Mouse (Mus musculus) MEL-GATA-1-ER (cell line): ENCODE data around the gene Mark4.

Source experiments
- DNase-seq: peaks from one replicate; pipeline ENCODE4 v3.0.0-alpha.2; 2012; ENCODE audit warnings: low read depth; ENCODE audit errors: extremely low read depth

Mark4 gene

DNA sequence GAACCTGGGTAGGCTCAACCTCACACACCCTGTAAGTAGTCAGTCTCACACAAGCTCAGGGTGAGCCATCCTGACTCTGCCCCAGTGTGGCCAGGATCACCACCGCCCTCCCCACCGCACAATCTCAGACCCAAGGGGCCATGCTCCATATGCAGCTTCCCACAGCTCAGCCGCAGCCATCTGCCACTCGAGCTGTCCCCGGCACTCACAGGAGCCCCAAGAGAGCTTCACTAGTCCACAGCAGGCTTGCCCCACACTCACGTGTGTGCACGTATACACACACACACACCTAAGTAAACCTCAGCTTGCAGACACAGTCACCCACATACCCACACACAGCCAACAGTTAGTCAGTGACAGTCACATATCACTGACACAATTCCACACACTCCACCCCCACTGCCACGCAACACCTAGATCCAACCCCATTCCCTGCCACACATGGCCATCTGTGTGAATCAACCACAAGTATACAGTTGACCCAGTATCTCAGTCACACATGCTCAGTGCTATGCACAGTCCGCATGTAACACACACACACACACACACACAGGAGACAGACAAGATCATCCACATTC, 56.0 kb downstream of the Mark4 start:
- DNase-seq: no peak

DNA sequence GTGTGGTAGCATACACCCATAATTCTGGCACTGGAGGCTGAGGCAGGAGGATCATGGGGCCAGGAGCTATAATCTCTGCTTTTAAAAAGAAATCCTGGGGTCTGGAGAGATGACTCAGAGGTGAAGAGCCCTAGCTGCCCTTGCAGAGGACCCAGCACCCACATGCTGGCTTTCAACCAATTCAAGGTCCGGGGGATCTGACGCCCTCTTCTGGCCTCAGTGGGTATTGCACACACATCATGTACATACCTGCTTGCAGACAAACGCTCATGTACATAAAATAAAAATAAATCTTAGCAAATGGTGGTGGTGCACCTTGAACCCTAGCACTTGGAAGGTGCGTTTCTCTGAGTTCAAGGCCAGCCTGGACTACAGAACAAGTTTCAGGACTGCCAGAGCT, 57.7 kb downstream of the Mark4 start:
- no peak for DNase-seq

DNA sequence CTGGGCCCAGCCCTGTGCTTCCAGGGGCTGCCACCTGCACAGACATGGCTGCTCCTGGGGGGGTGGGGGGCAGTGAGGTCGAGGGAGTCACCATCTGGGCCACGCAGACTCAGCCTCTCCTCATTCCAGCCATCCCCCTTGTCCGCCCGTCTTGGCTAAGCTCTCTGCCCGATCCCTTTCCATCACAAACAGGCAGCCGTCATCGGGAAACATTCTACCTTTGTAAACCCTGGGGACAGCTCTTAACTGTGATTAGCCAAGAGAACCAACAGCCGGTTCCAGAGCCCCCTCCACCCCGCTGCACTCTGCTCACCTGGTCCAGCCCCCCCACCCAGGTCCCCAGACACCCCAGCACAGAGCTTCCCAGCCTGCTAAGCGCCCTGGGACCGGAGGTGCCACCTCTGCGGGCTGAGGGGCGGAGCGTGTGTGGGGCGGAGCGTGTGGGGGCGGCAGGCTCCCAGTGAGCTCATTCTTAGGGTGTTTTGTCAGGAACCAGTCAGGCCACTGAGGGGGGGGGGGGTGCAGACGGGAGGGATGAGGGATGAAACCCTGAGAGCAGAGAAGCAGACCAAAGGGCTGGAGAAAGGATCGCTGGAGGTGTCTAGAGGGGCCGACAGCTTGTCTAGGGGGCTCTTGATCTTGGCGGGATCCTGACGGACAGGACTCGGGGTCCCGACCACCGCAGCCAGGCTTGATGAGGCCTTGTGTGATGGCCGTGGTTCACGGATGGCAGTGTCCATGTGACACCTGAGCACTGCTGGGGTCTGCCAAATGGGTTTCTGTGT, 58.9 kb downstream of the Mark4 start:
- DNase-seq: no peak

DNA sequence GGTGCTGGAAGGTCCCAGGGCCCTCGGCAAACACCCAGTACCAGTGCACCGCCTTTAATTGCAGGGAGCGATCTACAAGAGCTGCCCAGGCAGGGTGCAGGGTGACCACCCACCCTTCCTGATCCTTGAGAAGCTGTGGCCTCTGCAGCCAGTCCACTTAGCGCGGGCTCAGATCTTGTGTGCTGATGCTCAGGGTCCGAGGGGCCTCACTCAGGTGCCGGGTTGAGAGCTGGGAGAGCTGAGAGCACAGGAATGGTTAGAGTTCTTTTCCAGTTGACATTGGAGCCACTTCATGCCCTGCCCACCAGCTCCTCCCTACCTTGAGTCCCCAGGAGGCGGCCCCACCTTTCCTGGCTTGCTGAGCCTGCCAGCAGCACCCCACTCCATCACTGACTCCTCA, 64.1 kb downstream of the Mark4 start:
- no peak for DNase-seq

DNA sequence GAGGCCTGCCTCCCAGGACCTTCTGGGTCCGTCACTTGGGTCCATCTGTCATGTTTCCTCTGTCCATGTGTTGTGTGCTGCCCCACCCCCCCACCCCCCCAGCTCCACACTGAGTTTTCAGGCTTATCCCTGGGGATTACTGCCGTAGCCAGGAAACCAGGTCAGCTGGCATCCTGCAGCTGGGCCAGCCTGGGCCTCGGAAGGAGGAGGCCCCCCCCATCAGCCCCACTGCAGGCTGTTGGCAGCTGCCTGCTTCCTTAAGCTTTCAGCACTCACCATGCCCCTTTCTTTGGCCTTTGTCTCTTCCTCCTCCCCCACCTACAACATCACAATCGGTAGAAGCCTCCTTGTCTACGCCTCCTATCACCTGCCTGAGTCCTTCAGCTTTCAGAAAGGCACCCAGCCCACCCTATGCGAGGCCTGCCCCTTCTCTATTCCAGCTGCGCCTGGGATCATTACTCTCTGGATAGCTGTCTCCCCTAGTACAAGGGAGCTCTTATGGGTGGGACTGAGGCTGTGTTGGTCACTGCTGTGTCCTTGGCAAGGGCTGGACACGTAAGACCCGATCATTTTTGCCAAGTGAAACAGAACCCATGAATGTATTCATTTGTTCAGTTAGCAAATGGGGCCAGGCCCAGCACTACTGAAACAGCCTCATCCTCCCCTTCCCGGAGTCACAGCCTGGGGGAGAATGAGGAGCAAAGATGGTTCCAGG, 69.8 kb downstream of the Mark4 start:
- DNase-seq: no peak

DNA sequence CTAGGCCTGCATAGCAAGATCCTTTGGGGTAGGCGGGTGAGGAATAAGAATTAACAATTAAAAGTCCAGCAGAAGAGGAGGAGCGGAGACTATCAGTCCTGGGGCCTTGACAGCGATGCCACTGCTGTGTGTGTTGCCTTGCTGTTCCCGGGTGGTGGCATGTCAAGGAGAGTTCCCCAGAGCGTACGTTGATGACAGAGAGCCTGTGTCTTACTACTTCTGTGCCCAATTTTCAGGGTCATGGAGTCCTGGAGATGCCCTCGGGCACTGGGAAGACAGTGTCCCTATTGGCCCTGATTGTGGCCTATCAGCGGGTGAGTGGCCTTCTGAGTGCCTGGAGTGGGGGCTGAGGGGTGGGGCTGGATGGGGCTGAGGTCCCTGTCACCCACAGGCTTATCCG, 74.9 kb downstream of the Mark4 start:
- no peak for DNase-seq

DNA sequence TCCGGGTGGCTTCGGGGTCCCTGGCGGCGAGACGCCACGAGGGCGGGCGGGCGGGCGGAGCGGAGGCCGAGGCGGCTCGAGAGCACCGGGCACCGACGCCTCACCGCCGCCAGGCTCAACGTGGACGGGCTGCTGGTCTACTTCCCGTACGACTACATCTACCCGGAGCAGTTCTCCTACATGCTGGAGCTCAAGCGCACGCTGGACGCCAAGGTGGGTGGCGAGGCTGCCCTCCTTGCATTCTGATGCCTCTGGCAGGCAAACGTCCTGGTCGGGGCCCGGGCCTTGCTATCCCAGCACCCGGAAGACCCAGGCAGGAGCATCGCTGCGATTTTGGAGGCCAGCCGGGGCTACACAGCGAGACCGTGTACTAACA, 76.5 kb downstream of the Mark4 start:
- DNase-seq: no peak

DNA sequence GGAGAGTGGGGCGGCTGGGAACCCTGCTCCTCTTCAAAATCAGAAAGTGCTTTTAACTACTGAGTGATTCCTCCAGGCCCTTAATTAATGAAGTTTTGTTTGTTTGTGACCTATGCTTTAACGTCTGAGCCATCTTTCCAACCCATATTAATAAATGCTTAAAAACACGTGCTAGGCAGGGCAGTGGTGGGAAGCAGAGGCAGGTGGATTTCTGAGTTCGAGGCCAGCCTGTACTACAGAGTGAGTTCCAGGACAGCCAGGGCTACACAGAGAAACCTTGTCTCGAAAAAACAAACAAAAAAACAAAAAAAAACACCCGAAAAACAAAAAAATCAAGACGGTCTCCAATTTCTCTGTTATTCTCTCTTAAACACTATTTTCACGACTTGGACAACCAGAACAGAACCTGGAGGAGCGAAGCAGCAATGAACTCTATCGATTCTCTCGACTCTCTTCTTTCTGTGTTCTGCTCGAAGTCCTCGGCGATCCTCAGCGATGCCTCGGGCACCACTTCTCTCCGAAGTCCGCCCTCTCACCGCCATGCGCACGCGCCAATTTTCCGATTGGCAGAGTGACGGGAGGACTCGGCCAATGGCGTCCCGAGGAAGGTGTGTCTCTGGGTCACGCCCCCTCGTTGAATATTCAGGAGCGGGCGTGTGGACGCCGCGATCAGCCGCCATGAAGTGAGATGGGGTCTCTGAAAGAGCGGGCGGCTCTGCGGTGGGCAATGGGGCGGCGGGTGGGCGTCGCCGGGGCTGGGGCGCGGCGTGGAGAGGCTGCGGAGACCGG, 77.0 kb downstream of the Mark4 start, which contains the start of gene Ercc2:
Gene Ercc2 (plus strand): TSS at position 634 of the 789 bp plus-strand sequence.
- peak; percentile 95 for DNase-seq

DNA sequence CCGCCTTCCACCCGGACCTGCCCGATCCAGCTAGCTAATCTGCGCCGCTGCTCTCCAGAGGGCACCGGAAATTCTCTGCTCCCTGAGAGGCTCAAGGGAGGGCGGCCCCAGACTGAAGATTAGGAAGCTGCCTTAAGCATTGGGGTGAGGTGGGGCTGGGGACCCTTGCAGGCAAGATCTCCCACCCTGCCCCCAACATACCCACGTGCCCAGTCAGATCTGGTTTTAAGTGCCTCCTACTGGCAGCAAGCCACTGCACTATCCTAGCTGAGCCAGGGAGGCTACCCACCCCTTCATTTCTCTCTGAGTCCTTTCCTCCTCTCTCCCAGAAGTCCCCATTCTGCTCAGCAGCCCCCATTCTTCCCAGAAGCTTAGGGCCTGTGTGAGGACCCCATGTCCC, 80.6 kb downstream of the Mark4 start:
- no peak for DNase-seq

DNA sequence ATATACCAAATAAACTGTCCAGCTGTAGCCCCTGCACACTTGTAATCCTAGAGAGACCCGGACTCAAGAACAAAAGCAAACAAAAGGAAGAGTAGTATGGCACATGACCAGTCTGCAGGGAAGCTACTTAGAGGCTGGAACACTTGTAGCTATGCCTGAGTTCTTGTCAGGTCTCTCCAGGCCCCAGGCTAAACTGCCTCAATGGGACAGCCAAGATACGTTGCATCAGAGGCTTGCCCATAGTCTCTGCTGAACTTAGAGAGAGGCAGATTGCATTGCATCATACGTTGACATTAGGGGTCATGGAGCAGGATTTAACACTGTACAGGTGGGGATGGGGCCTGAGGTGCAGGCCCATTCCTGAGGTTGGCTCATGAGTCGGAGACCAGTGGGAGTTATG, 82.6 kb downstream of the Mark4 start:
- no peak for DNase-seq

DNA sequence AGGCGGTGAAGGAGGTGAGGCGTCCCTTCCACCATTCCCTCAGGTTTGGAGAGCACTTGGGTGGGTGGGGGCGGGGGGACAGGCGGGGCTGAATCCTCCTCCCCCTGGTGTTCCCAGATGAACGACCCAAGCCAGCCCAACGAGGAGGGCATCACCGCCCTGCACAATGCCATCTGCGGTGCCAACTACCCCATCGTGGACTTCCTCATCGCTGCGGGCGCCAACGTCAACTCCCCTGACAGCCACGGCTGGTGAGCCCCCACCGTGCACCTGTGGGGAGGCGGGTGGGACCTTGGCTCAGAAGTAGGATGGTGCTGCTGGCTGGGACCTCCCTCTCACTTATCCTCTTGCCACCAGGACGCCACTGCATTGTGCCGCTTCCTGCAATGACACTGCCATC, 83.3 kb downstream of the Mark4 start:
- DNase-seq: no peak
